Mouse (Mus musculus) kidney, adult 2 months (tissue): ENCODE results near the gene Slc2a3. TPM values are rescaled to one million over a fixed set of nuclear protein-coding genes. Genes with fewer than 3 reads are reported as not detected.

Experiments used
- DNase-seq: peaks from one replicate; pipeline ENCODE4 v3.0.0; 2021
- H3K27ac ChIP-seq: fragments of 200-500 bp; 2 replicates; pipeline ENCODE4 v1.5.1; 2012; ENCODE audit warnings: low read depth, low read length, control low read depth, inconsistent platforms; ENCODE audit not compliant: insufficient read depth
- H3K27me3 ChIP-seq: fragments of 200-500 bp; replicated peaks from 2 replicates; pipeline ENCODE4 v1.6.1; 2012; ENCODE audit warnings: mild to moderate bottlenecking, moderate library complexity, low read length, inconsistent platforms; ENCODE audit not compliant: control insufficient read depth, insufficient read depth
- H3K36me3 ChIP-seq: fragments of 200-500 bp; 2 replicates; pipeline ENCODE4 v1.6.1; 2012; ENCODE audit warnings: mild to moderate bottlenecking, moderate library complexity, low read length, inconsistent platforms; ENCODE audit not compliant: control insufficient read depth, insufficient read depth
- H3K4me1 ChIP-seq: fragments of 200-500 bp; 2 replicates; pipeline ENCODE4 v1.6.1; 2011; ENCODE audit warnings: low read length; ENCODE audit not compliant: control insufficient read depth, insufficient read depth
- H3K4me3 ChIP-seq: fragments of 200-500 bp; 2 replicates; pipeline ENCODE4 v1.5.1; 2011; ENCODE audit warnings: mild to moderate bottlenecking, low read depth, low read length, control low read depth; ENCODE audit not compliant: insufficient read depth
- CTCF ChIP-seq: fragments of 200-500 bp; conservative IDR thresholded peaks from 2 replicates; pipeline ENCODE4 v1.5.1; 2011; ENCODE audit warnings: low read depth, mild to moderate bottlenecking, control low read depth, low read length, moderate library complexity, mixed read lengths; ENCODE audit not compliant: insufficient read depth, insufficient read length
- POLR2A ChIP-seq: fragments of 200-500 bp; IDR thresholded peaks from one replicate; pipeline ENCODE4 v1.6.1; 2011; ENCODE audit warnings: low read depth, low read length, control low read depth
- WGBS: fragments of 180-500 bp; shearing (Covaris S2); methylation state at CpG from one replicate; pipeline ENCODE4 v1.1.7; 2018; 5-methylcytosine and 5-hydroxymethylcytosine counted together
- polyA plus RNA-seq: library from polyadenylated mRNA; depleted of rRNA; stranded (reverse); fragments of >200 nt; gene quantifications from 2 replicates; pipeline ENCODE4 v1.2.3, GENCODE M21; 2012

The Slc2a3 gene
- polyA plus RNA-seq, 1 experiment = 2.7 TPM

DNA sequence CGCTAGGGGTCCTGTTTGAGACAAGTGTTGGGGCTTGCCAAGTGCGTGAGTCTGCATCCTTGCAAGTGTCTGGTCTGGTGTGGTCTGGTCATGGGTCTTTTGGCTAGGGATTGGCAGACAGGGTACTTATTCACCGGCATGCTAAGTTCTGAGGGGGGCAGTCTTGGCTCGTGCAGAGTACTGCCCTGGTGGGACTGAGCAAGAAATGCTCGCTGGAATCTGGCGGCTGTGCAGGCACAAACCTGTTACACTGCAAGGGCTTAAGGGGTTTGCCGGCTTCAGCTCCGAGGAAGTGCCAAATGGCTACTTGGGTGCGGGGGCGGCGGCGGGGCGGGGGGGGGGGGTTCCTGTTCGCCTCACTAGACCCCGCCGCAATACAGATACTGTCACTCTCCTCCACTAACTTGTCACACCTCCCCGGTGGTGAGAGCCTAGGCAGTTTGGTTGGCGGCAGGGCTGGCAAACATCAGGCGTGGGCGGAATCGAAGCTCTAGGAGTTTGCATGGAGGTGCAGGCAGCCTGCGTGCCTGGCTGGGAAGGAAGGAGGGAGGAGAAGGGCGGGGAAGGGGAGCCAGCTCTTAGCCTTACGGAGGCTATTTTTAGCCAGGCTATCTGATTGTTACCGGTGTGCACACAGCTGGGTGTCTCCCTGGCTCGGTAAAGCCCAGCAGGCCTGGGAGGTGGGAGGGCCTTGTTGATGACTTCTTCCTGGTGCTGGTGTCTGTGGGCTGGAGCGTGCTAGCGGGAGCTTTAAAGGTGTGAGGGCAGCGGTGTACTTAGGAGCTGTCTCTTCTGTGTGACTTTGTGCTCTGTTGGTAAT, 24.7 kb upstream of the Slc2a3 start:
- no peaks in the 10 kb centered on the region for H3K27me3 ChIP-seq
- WGBS = 3% methylated on average over 29 of the region's 29 CpGs
- peaks cover 28% of the 10 kb centered on the region for H3K4me1 ChIP-seq
- peak overlapping the region; percentile 38 for H3K4me3 ChIP-seq
- H3K27ac ChIP-seq = no peak overlapping the region
- H3K36me3 ChIP-seq = no peaks in the 10 kb centered on the region; the same call in 1 of the 2 replicates
- TF ChIP-seq POLR2A (no peak), CTCF (no peak)
- DNase-seq = peak; percentile 73

DNA sequence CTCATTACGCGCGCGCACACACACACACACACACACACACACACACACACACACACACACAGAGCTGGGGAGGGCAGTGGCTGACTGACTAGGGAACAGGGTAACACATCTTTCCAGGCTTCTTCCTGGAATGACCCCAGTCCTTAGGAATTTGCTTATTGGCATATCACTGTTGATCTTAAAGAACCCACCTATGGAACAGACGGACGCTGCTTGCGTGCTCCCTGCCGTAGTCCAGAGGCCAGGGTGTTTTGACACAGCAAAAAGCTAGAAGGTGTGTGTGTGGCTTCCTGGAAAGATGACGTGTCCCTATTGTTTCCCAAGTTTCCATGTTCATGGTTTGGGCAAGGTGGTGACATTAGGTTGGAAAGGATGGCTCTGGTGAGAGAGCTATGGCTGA, 23.7 kb upstream of the Slc2a3 start:
- no peaks in the 10 kb centered on the region for H3K36me3 ChIP-seq
- TF ChIP-seq POLR2A = no peak
- TF ChIP-seq CTCF = no peak
- no peaks in the 10 kb centered on the region for H3K27me3 ChIP-seq
- DNase-seq = no peak
- no peak overlapping the region for H3K27ac ChIP-seq
- peaks cover 35% of the 10 kb centered on the region for H3K4me1 ChIP-seq
- no peak overlapping the region for H3K4me3 ChIP-seq
- 87% methylated on average over 9 of the region's 9 CpGs for WGBS

DNA sequence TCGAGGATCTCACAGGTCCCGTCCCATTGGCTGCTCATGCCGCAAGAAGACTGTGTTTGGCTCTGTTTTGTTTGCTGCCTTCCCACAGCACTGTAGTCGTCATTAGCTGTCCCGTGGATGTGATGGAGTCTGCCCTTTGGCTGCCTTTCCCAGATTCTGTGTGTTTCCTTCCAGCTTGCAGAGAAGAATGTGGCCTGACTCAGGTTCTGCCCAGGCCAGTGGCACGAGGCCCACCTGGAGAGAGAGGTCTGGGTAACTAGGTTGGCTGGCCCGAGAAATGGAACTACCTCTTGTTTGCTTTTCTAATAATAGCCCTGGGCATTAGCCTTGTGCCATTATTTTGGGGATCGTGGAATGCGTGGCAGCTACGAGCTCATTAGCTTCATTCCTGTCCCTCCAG, 22.6 kb upstream of the Slc2a3 start:
- 41% methylated on average over 10 of the region's 10 CpGs for WGBS
- no peak overlapping the region for H3K4me3 ChIP-seq
- peak; percentile 62 for DNase-seq
- no peaks in the 10 kb centered on the region for H3K27me3 ChIP-seq
- 0 out of 2 replicates have a peak overlapping the region, but pooled peaks have one; percentile 13 for H3K27ac ChIP-seq
- H3K36me3 ChIP-seq = no peaks in the 10 kb centered on the region
- TF ChIP-seq CTCF (no peak), POLR2A (no peak)
- peaks cover 35% of the 10 kb centered on the region for H3K4me1 ChIP-seq

DNA sequence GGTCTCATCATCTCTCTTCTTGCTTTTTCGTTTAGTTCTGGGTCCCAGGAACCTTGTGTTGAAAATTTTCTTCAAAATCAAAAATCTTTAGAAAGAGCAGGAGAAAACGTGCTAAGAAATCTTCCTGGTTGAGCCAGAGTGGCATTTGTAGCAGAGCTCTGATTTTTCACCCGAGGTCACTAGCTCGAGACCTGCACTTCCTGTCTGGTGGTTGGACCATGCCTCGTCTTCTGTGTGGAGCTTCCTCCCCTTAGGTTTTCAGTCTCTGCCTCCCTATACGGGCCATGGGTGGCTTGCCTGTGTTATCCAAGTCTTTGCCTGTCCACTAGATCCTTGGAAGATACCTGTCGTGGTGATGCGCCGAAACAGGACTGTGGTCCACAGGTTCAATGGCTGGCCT, 20.4 kb upstream of the Slc2a3 start:
- Histone ChIP-seq H3K4me1 (peaks cover 35% of the 10 kb centered on the region), H3K27ac (no peak overlapping the region), H3K4me3 (no peak overlapping the region), H3K27me3 (no peaks in the 10 kb centered on the region), H3K36me3 (no peaks in the 10 kb centered on the region)
- WGBS = 50% methylated on average over 9 of the region's 9 CpGs
- DNase-seq = peak; percentile 10
- no peak for TF ChIP-seq CTCF
- no peak for TF ChIP-seq POLR2A

GRCm38 (mm10) chr6:122820799-122821650, 19.6 kb upstream of the Slc2a3 start:
- H3K27me3 ChIP-seq = no peaks in the 10 kb centered on the region
- DNase-seq = peak; percentile 52
- H3K27ac ChIP-seq = no peak overlapping the region
- peaks cover 35% of the 10 kb centered on the region for H3K4me1 ChIP-seq
- TF ChIP-seq POLR2A (no peak), CTCF (no peak)
- H3K36me3 ChIP-seq = no peaks in the 10 kb centered on the region
- 17% methylated on average over 15 of the region's 15 CpGs for WGBS
- H3K4me3 ChIP-seq = peak overlapping the region; percentile 91

DNA sequence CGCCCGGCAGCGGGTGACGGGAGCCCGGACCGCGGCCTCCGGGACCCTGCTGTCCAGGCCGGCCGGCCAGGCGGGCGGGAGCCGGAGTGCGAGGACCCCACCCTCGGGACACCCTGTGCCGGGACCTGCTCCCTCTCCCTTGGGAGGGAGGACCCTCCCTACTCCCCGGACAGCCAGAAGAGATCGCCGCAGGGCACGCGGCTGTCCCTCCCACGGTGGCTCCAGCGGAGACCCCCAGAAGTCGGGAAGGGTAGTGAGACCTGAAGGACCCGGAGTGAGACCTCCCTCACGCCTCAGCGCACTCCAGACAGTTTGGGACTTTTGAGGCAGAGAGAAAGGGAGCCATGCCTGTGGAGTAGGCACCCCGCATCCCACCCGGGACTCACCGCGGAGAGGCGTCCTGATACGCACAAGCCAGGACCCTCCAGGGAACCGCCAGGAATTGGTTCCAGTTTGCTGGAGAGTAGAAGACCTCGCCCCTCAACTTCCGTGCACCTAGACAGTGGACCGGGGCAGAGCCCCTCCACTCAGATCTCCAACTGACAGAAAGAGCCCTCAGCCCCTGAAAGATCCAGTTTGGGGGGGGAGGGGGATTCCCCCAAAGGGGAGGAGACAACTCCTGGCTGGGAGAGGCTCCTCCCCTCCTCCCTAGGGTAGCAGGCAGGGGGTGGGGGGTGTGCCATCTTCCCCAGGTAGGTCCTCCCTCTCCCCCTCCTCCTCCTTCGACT, 18.8 kb upstream of the Slc2a3 start:
- H3K27ac ChIP-seq = peak overlapping the region; percentile 73
- H3K4me1 ChIP-seq = peaks cover 27% of the 10 kb centered on the region
- H3K36me3 ChIP-seq = no peaks in the 10 kb centered on the region
- TF ChIP-seq CTCF (no peak), POLR2A (no peak)
- DNase-seq = peak; percentile 38
- peak overlapping the region; percentile 91 for H3K4me3 ChIP-seq
- H3K27me3 ChIP-seq = no peaks in the 10 kb centered on the region
- under 1% methylated on average over 38 of the region's 38 CpGs for WGBS
